Mouse (Mus musculus): ENCODE results near the gene Pdss1. TPM values are rescaled to one million over a fixed set of nuclear protein-coding genes. Genes with fewer than 3 reads are reported as not detected.
"Not testable (repeated sequence)": the region's sequence is repeated elsewhere in the genome, so short reads cannot be mapped to it uniquely, and the experiment has no call there.

Pdss1 gene
- 9.2 and 13.1 TPM in 2 replicates for polyA plus RNA-seq (2012; rRNA removed)

DNA sequence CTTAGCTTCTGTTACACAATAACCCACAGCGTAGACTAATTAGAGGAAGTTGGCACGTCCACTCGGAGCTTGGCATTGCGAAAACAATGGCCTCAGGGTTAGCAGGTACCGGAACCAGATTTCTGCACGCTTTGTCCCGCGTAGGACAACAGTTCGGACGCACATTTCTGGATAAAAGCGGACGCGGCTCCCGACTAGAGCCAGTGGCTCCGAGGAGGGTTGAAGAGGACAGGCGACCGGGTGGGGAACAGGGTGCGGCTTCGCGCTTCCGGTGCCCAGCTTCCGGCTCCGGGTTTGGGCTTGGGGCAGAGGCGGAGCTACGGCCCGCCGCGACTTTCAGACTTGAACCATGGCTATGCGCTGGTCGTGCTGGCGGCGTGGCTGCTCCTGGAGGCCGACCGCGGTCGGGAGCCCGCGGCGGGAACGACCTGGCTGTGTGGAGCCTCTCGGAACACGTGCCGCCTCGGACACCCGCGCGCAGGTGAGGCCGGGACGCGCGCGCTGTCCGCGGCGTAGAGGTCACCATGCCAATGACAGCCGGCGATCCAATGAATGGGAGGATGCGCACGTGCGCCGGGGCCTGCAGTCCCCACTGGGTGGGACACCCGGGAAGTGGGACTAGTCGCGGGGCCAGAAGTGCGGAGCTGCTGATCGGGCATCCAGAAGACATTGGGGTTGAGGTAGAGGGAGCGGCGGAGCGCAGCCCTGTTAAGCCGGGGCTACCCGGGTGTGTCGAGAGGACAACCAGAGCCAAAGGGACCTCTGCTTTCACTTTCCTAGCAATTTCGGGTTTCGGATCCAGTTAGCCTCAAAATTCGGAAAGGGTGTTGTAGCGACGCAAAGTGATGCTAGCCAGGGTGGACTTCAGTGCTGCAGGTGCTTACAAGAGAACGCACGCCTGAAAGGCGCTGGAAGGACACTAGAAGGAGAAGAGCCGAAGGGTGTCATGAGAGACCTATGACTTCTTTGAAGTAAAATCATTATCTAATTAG lies at the start of gene Pdss1:
Gene Pdss1 (plus strand): TSS at position 241 of the 992 bp plus-strand sequence.
- Histone ChIP-seq H3K4me3 (ENCODE audit: low read depth, low read length) (peak within 1 kb of the TSS; percentile 81), H3K4me1 (ENCODE audit: control insufficient read depth, insufficient read depth, insufficient read length, low read length) (no peaks in the 10 kb centered on the region), H3K27ac (ENCODE audit: insufficient read depth, low read depth, low read length) (peak within 1 kb of the TSS; percentile 99), H3K27me3 (ENCODE audit: control insufficient read depth, insufficient read depth, low read length) (no peaks in the 10 kb centered on the region), H3K36me3 (ENCODE audit: control insufficient read depth, insufficient read depth, low read length) (peaks cover 6% of the 10 kb centered on the region; the same call in 1 of the 2 replicates)
- peak; percentile 89 for TF ChIP-seq POLR2A (IDR thresholded peaks at IDR 0.05; ENCODE audit: low read depth, low read length)
- TF ChIP-seq CTCF (IDR thresholded peaks at IDR 0.05; ENCODE audit: extremely low read depth, insufficient read length, insufficient replicate concordance, low read depth, low read length) = no peak
- 1% methylated on average over 81 of the region's 81 CpGs for WGBS

- no peak for TF ChIP-seq CTCF (IDR thresholded peaks at IDR 0.05; ENCODE audit: extremely low read depth, insufficient read length, insufficient replicate concordance, low read depth, low read length)
- no peak for TF ChIP-seq POLR2A (IDR thresholded peaks at IDR 0.05; ENCODE audit: low read depth, low read length)
- H3K4me3 ChIP-seq (ENCODE audit: low read depth, low read length) = no peak overlapping the region
- WGBS = 75% methylated on average over 4 of the region's 4 CpGs
- H3K27ac ChIP-seq (ENCODE audit: insufficient read depth, low read depth, low read length) = no peak overlapping the region
- no peaks in the 10 kb centered on the region for H3K4me1 ChIP-seq (ENCODE audit: control insufficient read depth, insufficient read depth, insufficient read length, low read length)
- H3K27me3 ChIP-seq (ENCODE audit: control insufficient read depth, insufficient read depth, low read length) = no peaks in the 10 kb centered on the region
- 0 out of 2 replicates have a peak, but pooled peaks cover 2% of the 10 kb centered on the region for H3K36me3 ChIP-seq (ENCODE audit: control insufficient read depth, insufficient read depth, low read length)
Observed at GRCm38 (mm10) chr2:22851900-22852299, 43.4 kb upstream of the Pdss1 start.

GRCm38 (mm10) chr2:22857501-22857900 lies 37.8 kb upstream of the Pdss1 start:
- H3K27me3 ChIP-seq (ENCODE audit: control insufficient read depth, insufficient read depth, low read length) = no peaks in the 10 kb centered on the region
- no peaks in the 10 kb centered on the region for H3K4me1 ChIP-seq (ENCODE audit: control insufficient read depth, insufficient read depth, insufficient read length, low read length)
- H3K4me3 ChIP-seq (ENCODE audit: low read depth, low read length) = no peak overlapping the region
- no peak overlapping the region for H3K27ac ChIP-seq (ENCODE audit: insufficient read depth, low read depth, low read length)
- TF ChIP-seq CTCF (IDR thresholded peaks at IDR 0.05; ENCODE audit: extremely low read depth, insufficient read length, insufficient replicate concordance, low read depth, low read length) = no peak
- no peak for TF ChIP-seq POLR2A (IDR thresholded peaks at IDR 0.05; ENCODE audit: low read depth, low read length)
- H3K36me3 ChIP-seq (ENCODE audit: control insufficient read depth, insufficient read depth, low read length) = 0 out of 2 replicates have a peak, but pooled peaks cover 2% of the 10 kb centered on the region
- WGBS = 50% methylated on average over 3 of the region's 3 CpGs

DNA sequence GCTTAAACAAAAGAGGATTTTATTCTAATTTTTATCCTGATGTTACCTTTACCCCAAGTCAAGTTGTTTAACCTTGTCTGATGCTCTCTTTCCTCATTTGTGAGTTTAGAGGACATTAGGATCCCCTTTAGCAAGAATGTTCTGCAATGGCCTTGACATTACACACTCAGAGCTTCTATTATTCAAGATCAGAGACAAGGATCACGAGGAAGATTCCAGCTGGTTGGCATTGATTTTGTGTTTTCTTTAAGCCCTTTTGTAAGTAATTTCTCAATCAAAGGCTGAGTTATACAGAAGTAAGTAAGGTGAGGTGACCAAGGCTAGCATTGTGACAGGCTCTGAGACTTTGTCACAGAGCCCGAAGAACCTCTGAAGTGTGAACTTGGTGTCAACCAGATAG lies 33.1 kb upstream of the Pdss1 start:
- Histone ChIP-seq H3K27ac (ENCODE audit: insufficient read depth, low read depth, low read length) (no peak overlapping the region), H3K36me3 (ENCODE audit: control insufficient read depth, insufficient read depth, low read length) (no peaks in the 10 kb centered on the region), H3K27me3 (ENCODE audit: control insufficient read depth, insufficient read depth, low read length) (no peaks in the 10 kb centered on the region), H3K4me1 (ENCODE audit: control insufficient read depth, insufficient read depth, insufficient read length, low read length) (peaks cover 5% of the 10 kb centered on the region; the same call in 1 of the 2 replicates), H3K4me3 (ENCODE audit: low read depth, low read length) (no peak overlapping the region)
- no peak for TF ChIP-seq POLR2A (IDR thresholded peaks at IDR 0.05; ENCODE audit: low read depth, low read length)
- TF ChIP-seq CTCF (IDR thresholded peaks at IDR 0.05; ENCODE audit: extremely low read depth, insufficient read length, insufficient replicate concordance, low read depth, low read length) = no peak
- WGBS = 85% methylated on average over 2 of the region's 2 CpGs

- H3K27me3 ChIP-seq (ENCODE audit: control insufficient read depth, insufficient read depth, low read length); H3K36me3 ChIP-seq (ENCODE audit: control insufficient read depth, insufficient read depth, low read length); H3K4me3 ChIP-seq (ENCODE audit: low read depth, low read length); H3K27ac ChIP-seq (ENCODE audit: insufficient read depth, low read depth, low read length); H3K4me1 ChIP-seq (ENCODE audit: control insufficient read depth, insufficient read depth, insufficient read length, low read length): not testable (repeated sequence)
- 2% methylated on average over 6 of the region's 6 CpGs for WGBS
- TF ChIP-seq CTCF (IDR thresholded peaks at IDR 0.05; ENCODE audit: extremely low read depth, insufficient read length, insufficient replicate concordance, low read depth, low read length) = peak; percentile 81; the same call in 1 of the 2 replicates
Observed at GRCm38 (mm10) chr2:22864394-22865037, 30.8 kb upstream of the Pdss1 start.

GRCm38 (mm10) chr2:22865818-22866217 lies 29.5 kb upstream of the Pdss1 start:
- Histone ChIP-seq H3K27me3 (ENCODE audit: control insufficient read depth, insufficient read depth, low read length) (no peaks in the 10 kb centered on the region), H3K36me3 (ENCODE audit: control insufficient read depth, insufficient read depth, low read length) (no peaks in the 10 kb centered on the region), H3K4me1 (ENCODE audit: control insufficient read depth, insufficient read depth, insufficient read length, low read length) (peaks cover 8% of the 10 kb centered on the region; the same call in 1 of the 2 replicates), H3K4me3 (ENCODE audit: low read depth, low read length) (no peak overlapping the region), H3K27ac (ENCODE audit: insufficient read depth, low read depth, low read length) (no peak overlapping the region)
- 93% methylated on average over 1 of the region's 1 CpGs for WGBS
- TF ChIP-seq CTCF (IDR thresholded peaks at IDR 0.05; ENCODE audit: extremely low read depth, insufficient read length, insufficient replicate concordance, low read depth, low read length) (no peak), POLR2A (IDR thresholded peaks at IDR 0.05; ENCODE audit: low read depth, low read length) (no peak)
